Mouse (Mus musculus): ENCODE data around the gene 1810062G17Rik. TPM values are rescaled to one million over a fixed set of nuclear protein-coding genes. Genes with fewer than 3 reads are reported as not detected.

Gene 1810062G17Rik
- polyA plus RNA-seq, 1 experiment from 2014 or later, result 0.57 TPM

DNA sequence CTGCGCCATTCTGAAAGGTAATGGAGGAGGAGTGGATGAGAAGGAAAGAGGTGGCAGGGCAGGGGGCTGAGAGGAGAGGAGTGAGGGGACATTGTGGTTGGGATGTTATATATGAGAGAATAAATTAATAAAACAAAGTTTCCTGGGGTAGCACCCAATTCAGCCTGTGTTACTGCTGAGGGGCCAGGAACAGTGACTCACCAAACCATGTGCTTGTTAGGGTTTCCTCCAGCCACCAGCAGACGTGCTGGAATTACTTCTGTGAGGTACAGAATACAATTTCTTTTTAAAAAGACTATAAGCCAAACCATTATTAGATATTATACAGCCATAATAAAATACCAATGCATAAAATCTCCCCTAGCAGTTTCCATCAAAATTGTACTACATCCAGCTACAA lies 18.9 kb downstream of the 1810062G17Rik start:
- H3K9ac ChIP-seq, result no peak overlapping the region
- no peaks in the 10 kb centered on the region for H3K36me3 ChIP-seq (replicated peaks)
- H3K4me3 ChIP-seq (replicated peaks), result no peak overlapping the region
- H3K9me3 ChIP-seq, result no peaks in the 10 kb centered on the region
- ATAC-seq (ENCODE audit: low FRiP score), result no peak
- H3K4me2 ChIP-seq, result no peak overlapping the region
- 82% methylated on average over 2 of the region's 2 CpGs for WGBS
- H3K27me3 ChIP-seq, result 0 out of 2 replicates have a peak, but pooled peaks cover 4% of the 10 kb centered on the region
- no peak overlapping the region for H3K27ac ChIP-seq
- peaks cover 8% of the 10 kb centered on the region; the same call in 1 of the 2 replicates for H3K4me1 ChIP-seq

DNA sequence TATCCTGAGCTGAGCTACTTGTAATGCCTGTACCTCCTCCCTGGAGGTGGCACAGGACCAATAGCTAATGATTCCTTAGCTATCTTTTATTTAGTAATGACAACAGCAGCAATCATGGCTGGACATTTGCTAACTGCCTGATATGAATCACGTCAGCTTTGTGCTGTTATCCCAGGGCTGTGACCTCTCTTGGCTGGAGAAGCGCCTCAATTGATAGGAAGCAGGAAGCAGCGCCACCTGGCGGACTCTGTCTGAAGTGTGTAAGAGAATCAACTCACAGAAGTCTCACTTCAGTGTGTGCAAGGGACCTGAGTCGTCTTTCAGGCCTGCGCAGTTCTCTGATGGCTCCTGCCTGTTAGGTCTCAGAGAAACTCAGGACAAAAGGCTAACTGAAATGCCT lies 19.7 kb downstream of the 1810062G17Rik start:
- H3K9ac ChIP-seq, result no peak overlapping the region
- H3K4me2 ChIP-seq, result no peak overlapping the region
- no peaks in the 10 kb centered on the region for H3K9me3 ChIP-seq
- 0 out of 2 replicates have a peak, but pooled peaks cover 4% of the 10 kb centered on the region for H3K27me3 ChIP-seq
- 8% methylated on average over 6 of the region's 6 CpGs for WGBS
- H3K4me1 ChIP-seq, result peaks cover 8% of the 10 kb centered on the region; the same call in 1 of the 2 replicates
- H3K36me3 ChIP-seq (replicated peaks), result no peaks in the 10 kb centered on the region
- no peak overlapping the region for H3K4me3 ChIP-seq (replicated peaks)
- H3K27ac ChIP-seq, result no peak overlapping the region
- peak; percentile 81 for ATAC-seq (ENCODE audit: low FRiP score)

DNA sequence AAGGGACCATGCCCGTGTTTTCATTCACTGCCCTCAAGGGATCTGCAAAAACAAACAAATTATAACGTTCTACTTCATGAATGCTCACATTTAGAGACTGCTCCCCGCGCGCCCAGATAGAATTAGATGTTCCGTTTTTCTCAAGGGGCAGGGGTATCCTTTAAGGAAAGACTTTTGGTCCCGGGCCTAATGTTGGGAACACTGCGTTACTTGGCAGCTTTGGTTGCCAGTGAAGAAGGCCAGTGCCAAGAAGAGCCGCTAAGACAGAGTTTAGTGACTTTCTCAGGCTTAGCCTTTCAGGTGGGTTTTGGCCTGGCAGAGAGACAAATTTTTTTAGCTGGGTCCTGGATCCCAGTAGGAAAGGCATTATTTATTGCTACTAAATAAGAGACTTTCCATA lies 20.5 kb downstream of the 1810062G17Rik start:
- 86% methylated on average over 9 of the region's 9 CpGs for WGBS
- Histone ChIP-seq H3K9ac (no peak overlapping the region), H3K9me3 (no peaks in the 10 kb centered on the region), H3K27me3 (0 out of 2 replicates have a peak, but pooled peaks cover 4% of the 10 kb centered on the region), H3K4me2 (no peak overlapping the region), H3K27ac (no peak overlapping the region), H3K4me3 (replicated peaks) (no peak overlapping the region), H3K36me3 (replicated peaks) (no peaks in the 10 kb centered on the region), H3K4me1 (peaks cover 8% of the 10 kb centered on the region; the same call in 1 of the 2 replicates)
- ATAC-seq (ENCODE audit: low FRiP score), result no peak

DNA sequence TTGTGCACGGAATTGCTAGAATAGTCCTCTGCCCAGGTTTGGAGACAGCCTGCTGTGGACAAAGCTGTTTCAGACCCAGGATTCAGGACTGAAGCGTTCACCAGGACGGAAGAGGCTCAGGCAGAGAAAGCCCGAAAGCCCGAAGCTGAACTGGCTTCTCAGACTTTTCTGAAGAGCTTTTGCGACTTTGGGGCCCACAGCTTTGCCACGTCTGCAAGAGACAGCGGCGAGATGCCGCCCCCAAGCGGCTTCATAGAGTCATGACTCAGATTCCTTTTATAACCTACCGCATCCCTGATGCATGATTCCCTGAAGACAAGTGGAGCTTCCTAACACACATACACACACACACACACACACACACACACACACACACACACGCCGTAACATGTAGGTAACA lies 21.0 kb downstream of the 1810062G17Rik start:
- peaks cover 4% of the 10 kb centered on the region; the same call in 1 of the 2 replicates for H3K27me3 ChIP-seq
- no peaks in the 10 kb centered on the region for H3K36me3 ChIP-seq (replicated peaks)
- peak; percentile 48; the same call in 1 of the 2 replicates for ATAC-seq (ENCODE audit: low FRiP score)
- no peaks in the 10 kb centered on the region for H3K9me3 ChIP-seq
- 0 out of 2 replicates have a peak overlapping the region, but pooled peaks have one; percentile 19 for H3K4me2 ChIP-seq
- H3K4me1 ChIP-seq, result peaks cover 8% of the 10 kb centered on the region; the same call in 1 of the 2 replicates
- no peak overlapping the region for H3K4me3 ChIP-seq (replicated peaks)
- no peak overlapping the region for H3K9ac ChIP-seq
- WGBS, result 16% methylated on average over 14 of the region's 14 CpGs
- no peak overlapping the region for H3K27ac ChIP-seq

DNA sequence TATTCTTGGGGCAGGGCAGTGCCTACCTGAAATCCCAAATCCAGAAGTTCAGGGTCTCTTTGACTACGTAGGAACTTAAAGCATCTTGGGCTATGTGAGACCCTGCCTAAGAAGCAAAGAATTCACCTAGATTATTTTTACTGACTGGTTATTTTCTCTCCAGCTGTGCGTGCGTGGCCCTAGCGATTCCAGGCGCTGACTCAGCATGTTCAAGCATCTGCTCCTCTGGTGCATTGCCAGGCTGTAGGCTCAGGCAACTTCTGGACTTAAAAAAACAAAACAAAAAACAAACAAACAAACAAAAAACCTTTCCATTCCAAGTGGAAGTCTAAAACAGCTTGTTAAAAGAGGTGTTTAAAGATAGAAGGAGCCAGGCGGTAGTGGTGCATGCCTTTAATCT lies 22.5 kb downstream of the 1810062G17Rik start:
- no peak overlapping the region for H3K9ac ChIP-seq
- no peak overlapping the region for H3K27ac ChIP-seq
- no peak overlapping the region for H3K4me3 ChIP-seq (replicated peaks)
- WGBS, result 93% methylated on average over 6 of the region's 6 CpGs
- peaks cover 8% of the 10 kb centered on the region; the same call in 1 of the 2 replicates for H3K4me1 ChIP-seq
- H3K9me3 ChIP-seq, result no peaks in the 10 kb centered on the region
- H3K27me3 ChIP-seq, result peaks cover 4% of the 10 kb centered on the region; the same call in 1 of the 2 replicates
- no peaks in the 10 kb centered on the region for H3K36me3 ChIP-seq (replicated peaks)
- no peak overlapping the region for H3K4me2 ChIP-seq
- no peak for ATAC-seq (ENCODE audit: low FRiP score)

DNA sequence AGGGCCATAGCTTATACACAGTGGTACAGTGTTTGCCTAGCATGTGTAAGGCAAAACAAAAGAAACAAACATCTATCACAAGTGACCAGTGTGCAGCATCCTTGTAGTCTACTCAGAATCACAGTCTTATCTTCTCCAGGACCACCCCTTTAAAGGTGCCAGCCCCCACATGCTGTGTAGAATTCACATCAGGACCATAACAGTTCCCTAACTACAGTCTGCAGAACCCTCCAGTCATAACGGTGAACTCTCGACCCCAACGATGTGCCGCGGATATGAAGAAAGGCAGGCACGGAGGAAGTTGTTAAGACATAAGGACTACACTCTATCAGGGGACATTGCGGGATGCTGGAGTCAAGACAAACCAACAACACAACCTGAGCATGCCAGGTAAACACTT lies 23.7 kb downstream of the 1810062G17Rik start:
- 91% methylated on average over 7 of the region's 7 CpGs for WGBS

DNA sequence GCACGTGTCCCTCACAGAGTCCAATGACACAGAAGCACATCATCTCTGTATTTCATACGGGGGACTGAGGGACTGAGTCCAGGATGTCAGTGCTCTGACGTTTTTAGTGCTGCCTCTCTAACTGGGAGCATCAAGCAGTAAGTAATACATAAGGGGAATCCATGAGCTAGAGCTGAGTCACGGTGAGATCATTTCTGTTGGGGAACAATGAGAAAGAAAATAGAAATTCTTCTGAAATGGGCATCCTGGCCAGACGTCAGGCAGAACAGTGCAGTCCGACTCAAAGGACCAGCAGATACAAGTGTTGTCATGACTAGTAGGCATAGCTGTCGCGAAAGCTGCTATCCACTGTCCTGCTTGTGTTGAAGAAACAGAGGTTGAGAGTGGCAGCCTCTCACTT lies 25.2 kb downstream of the 1810062G17Rik start:
- H3K4me1 ChIP-seq, result peaks cover 11% of the 10 kb centered on the region

More for the DNA sequence above, 23.7 kb downstream of the 1810062G17Rik start:
- H3K4me3 ChIP-seq (replicated peaks), result no peak overlapping the region
- no peaks in the 10 kb centered on the region for H3K9me3 ChIP-seq
- peaks cover 4% of the 10 kb centered on the region; the same call in 1 of the 2 replicates for H3K27me3 ChIP-seq
- H3K36me3 ChIP-seq (replicated peaks), result no peaks in the 10 kb centered on the region
- no peak overlapping the region for H3K9ac ChIP-seq
- H3K4me2 ChIP-seq, result no peak overlapping the region
- no peak for ATAC-seq (ENCODE audit: low FRiP score)
- no peak overlapping the region for H3K27ac ChIP-seq
- H3K4me1 ChIP-seq, result peaks cover 5% of the 10 kb centered on the region; the same call in 1 of the 2 replicates

DNA sequence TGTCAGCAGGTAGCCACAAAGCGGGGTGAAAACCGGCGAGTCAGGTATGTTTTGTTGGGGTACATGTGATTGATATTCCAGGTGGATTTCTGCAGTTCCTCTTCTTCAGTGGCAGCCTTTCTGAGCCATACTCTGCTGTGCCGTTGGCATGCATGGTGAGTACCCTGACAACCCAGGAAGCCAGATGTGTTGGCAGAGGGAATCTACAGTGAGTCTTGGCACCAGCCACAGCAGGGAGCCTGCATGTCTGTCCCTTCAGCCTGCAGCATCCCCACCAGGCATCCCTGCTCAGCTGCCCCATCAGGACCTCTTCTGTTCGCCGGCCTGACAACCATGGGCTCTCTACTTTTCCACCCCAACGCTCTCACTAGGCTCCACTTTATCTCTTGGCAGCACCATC lies 25.8 kb downstream of the 1810062G17Rik start:
- no peaks in the 10 kb centered on the region for H3K36me3 ChIP-seq (replicated peaks)
- H3K4me2 ChIP-seq, result no peak overlapping the region
- WGBS, result 77% methylated on average over 7 of the region's 7 CpGs
- no peak for ATAC-seq (ENCODE audit: low FRiP score)
- no peaks in the 10 kb centered on the region for H3K9me3 ChIP-seq
- peaks cover 16% of the 10 kb centered on the region for H3K4me1 ChIP-seq
- H3K9ac ChIP-seq, result no peak overlapping the region
- no peak overlapping the region for H3K4me3 ChIP-seq (replicated peaks)
- no peak overlapping the region for H3K27ac ChIP-seq
- no peaks in the 10 kb centered on the region; the same call in 1 of the 2 replicates for H3K27me3 ChIP-seq

More for the DNA sequence above, 25.2 kb downstream of the 1810062G17Rik start:
- no peak for ATAC-seq (ENCODE audit: low FRiP score)
- H3K4me2 ChIP-seq, result no peak overlapping the region
- no peak overlapping the region for H3K4me3 ChIP-seq (replicated peaks)
- no peak overlapping the region for H3K27ac ChIP-seq
- H3K27me3 ChIP-seq, result peaks cover 4% of the 10 kb centered on the region; the same call in 1 of the 2 replicates
- 89% methylated on average over 8 of the region's 8 CpGs for WGBS
- no peak overlapping the region for H3K9ac ChIP-seq
- no peaks in the 10 kb centered on the region for H3K36me3 ChIP-seq (replicated peaks)
- H3K9me3 ChIP-seq, result no peaks in the 10 kb centered on the region

DNA sequence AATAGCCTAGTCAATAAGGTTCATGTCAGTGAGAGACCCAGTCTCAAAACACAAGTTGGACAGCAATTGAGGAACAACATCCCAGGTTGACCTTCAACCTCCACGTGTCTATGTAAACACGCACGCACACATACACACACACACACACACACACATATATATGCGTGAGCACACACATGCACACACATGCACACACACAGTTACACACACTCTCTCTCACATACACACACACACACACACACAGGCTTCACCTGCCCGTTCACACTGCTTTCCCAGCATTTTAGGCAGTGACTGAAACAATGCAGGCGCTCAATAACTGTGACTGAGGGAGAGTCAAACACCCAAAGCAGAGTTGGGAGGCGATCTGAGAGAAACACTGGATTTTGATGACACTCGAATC lies 29.6 kb downstream of the 1810062G17Rik start:
- Histone ChIP-seq H3K9ac (no peak overlapping the region), H3K9me3 (no peaks in the 10 kb centered on the region), H3K27me3 (no peaks in the 10 kb centered on the region; the same call in 1 of the 2 replicates), H3K27ac (peak overlapping the region; percentile 53; the same call in 1 of the 2 replicates), H3K4me3 (replicated peaks) (no peak overlapping the region), H3K4me2 (no peak overlapping the region), H3K4me1 (peaks cover 13% of the 10 kb centered on the region), H3K36me3 (replicated peaks) (no peaks in the 10 kb centered on the region)
- WGBS, result 81% methylated on average over 8 of the region's 8 CpGs
- ATAC-seq (ENCODE audit: low FRiP score), result no peak

DNA sequence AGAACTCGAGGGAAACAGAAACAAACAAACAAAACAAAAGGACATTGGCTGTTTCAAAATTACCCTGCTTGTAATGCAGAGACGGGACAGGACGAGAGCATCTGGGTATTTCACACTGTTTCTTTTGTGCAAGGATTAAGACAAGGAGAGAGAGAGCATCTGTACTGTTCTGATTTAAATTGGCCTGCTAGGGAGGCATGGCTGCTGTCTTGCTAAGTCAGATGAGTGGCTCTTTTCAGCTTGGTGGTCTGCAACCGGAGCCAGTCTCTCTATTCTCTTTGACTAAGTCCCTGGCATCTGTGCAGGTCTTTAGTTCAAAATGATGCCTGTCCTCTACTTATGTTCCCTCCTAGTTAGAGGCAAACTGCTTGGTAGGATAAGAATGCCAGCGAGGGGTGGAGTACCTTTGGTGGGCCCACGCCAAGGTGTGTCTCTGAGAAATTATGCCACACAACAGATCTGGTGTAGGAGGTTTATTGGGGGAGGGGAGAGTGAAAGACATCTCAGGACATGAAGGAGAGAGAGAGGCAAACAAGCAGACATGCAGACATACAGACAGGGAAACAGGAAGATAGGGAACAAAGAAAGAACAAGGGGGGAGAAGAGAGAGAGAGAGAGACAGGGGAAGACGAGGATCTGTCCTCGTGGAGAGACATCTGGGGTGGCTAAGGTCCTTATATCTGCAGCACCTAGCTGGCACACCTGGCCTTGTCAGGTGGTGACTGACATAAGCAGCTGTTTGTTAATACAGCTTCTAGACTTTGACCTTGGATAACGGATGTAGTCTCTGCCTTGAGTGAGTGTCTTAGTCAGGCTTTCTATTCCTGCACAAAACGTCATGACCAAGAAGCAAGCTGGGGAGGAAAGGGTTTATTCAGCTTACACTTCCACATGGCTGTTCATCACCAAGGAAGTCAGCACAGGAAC lies 30.3 kb downstream of the 1810062G17Rik start:
- Histone ChIP-seq H3K4me1 (peaks cover 13% of the 10 kb centered on the region), H3K9ac (no peak overlapping the region), H3K9me3 (no peaks in the 10 kb centered on the region), H3K4me2 (no peak overlapping the region), H3K27ac (peak overlapping the region; percentile 53), H3K27me3 (no peaks in the 10 kb centered on the region; the same call in 1 of the 2 replicates), H3K4me3 (replicated peaks) (no peak overlapping the region), H3K36me3 (replicated peaks) (no peaks in the 10 kb centered on the region)
- WGBS, result 47% methylated on average over 10 of the region's 10 CpGs
- ATAC-seq (ENCODE audit: low FRiP score), result peak; percentile 30; the same call in 1 of the 2 replicates

DNA sequence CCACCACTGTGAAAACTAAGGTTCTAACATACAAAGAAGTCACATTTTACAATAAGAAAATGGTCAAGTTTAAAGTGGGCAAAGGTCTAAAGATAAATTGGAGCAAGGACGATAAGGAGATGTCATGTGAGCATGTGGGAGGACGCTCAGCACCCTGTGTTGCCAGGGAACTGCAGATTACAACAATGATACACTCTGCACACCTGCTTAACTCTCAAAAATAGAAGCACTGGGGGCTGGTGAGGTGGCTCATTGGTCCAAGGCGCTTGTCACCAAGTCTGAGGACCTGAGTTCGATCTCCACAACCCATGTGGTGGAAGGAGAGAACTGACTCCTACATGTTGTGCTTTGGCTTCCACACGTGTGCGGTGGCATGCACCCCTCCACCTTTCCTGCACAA lies 35.8 kb downstream of the 1810062G17Rik start:
- Histone ChIP-seq H3K9me3 (no peaks in the 10 kb centered on the region), H3K4me1 (no peaks in the 10 kb centered on the region; the same call in 1 of the 2 replicates), H3K4me2 (no peak overlapping the region), H3K9ac (no peak overlapping the region), H3K36me3 (replicated peaks) (no peaks in the 10 kb centered on the region), H3K27ac (no peak overlapping the region), H3K27me3 (no peaks in the 10 kb centered on the region), H3K4me3 (replicated peaks) (no peak overlapping the region)
- WGBS, result 91% methylated on average over 6 of the region's 6 CpGs
- ATAC-seq (ENCODE audit: low FRiP score), result no peak

DNA sequence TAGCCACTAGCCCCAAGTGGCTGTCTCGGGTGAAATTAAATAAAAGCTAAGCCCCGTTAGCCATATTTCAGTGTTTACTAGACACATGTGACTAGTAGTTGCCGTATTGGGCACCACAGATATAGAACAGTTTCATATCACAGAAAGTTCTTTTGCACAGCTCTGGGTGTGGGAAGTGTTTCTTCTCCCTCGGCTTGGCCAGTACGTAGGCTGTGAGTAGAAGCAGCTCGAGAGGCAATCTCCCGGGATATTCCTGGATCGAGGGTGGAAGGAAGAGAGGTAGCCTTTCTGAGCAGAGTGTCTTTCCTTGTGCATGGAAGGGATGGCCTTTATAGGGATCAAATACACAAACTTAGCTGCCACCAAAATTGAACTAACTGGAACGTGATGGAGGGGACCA lies 40.5 kb downstream of the 1810062G17Rik start:
- H3K4me1 ChIP-seq, result peaks cover 3% of the 10 kb centered on the region

More for the DNA sequence above, 40.5 kb downstream of the 1810062G17Rik start:
- no peaks in the 10 kb centered on the region for H3K9me3 ChIP-seq
- H3K9ac ChIP-seq, result no peak overlapping the region
- peaks cover 19% of the 10 kb centered on the region for H3K27me3 ChIP-seq
- no peak overlapping the region for H3K27ac ChIP-seq
- 91% methylated on average over 9 of the region's 9 CpGs for WGBS
- H3K4me2 ChIP-seq, result no peak overlapping the region
- ATAC-seq (ENCODE audit: low FRiP score), result no peak
- H3K36me3 ChIP-seq (replicated peaks), result no peaks in the 10 kb centered on the region
- H3K4me3 ChIP-seq (replicated peaks), result no peak overlapping the region

Measured in forebrain, embryonic 12.5 days (tissue).